Mouse (Mus musculus) telencephalon, adult 2 months (tissue): ENCODE results near the gene Gtf3c1.
"Not testable (repeated sequence)": the region's sequence is repeated elsewhere in the genome, so short reads cannot be mapped to it uniquely, and the experiment has no call there.

Experiments
- DNase-seq: peaks from one replicate; pipeline ENCODE4 v3.0.0-alpha.2; 2011; ENCODE audit warnings: low read depth, low spot score

Gtf3c1 gene

DNA sequence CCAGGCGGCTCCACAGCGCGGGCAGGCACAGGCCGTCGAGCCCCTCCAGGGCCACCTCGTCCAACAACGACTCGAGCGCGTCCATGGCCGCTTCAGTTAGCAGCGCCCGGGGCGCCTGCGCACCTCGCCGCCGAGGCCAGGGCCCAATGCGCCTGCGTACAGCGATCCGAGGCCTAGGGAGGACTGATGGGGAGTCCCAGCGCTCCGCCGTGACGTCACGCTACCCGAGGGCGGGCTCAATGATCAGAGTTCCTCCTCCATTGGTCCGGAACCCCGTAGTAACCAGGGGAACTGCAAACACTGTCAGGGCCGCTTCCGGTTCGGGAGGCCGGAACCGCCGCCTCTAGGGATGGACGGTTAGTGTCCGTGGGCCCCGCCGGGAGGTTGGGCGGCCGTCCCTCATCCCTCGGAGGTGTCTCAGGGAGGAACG is at the start of gene Gtf3c1, which contains the start of gene D430042O09Rik:
Gtf3c1 (minus strand) TSS at position 188 of the 430 bp plus-strand sequence.
D430042O09Rik (plus strand) TSS at position 296 of the 430 bp plus-strand sequence.
- DNase-seq = peak; percentile 98

DNA sequence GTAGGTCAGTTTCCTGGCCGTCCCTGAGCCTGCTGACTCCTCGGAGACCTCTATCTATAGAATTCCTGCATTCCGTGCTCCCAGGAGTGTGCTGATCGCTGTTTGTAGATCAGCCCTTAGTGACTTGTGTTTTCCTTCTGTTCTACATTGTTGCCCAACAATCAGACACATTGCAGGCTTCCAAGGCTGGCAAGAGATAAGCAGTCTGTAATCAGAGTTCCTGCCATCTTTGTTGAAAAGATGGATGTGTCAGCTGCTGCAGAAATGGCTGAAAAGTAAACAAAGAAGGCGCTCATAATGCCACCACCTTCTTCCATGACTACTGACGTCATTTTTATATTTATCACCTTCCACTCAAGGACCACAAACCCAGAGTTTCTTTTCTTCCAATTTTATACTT is 49.2 kb upstream of the Gtf3c1 start:
- no peak for DNase-seq

DNA sequence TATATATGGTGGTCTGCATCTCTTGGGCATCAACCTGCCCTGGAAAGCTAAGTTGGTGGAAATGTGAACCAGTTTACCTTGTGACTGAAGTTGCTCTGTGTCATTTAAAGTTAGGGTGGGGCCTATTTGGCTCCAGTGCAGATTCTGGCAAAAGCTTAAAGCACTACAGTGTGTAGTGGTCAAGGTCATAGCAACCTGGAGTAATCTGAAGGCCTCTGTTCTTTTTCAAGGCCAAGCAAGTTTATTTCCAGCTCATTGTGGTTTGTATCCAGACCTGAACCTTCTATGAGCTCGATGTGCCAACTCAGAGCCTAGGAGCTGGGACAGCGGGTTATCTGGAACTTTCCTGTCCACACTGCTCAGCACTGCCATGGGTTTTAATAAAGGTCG is 45.7 kb upstream of the Gtf3c1 start:
- no peak for DNase-seq

DNA sequence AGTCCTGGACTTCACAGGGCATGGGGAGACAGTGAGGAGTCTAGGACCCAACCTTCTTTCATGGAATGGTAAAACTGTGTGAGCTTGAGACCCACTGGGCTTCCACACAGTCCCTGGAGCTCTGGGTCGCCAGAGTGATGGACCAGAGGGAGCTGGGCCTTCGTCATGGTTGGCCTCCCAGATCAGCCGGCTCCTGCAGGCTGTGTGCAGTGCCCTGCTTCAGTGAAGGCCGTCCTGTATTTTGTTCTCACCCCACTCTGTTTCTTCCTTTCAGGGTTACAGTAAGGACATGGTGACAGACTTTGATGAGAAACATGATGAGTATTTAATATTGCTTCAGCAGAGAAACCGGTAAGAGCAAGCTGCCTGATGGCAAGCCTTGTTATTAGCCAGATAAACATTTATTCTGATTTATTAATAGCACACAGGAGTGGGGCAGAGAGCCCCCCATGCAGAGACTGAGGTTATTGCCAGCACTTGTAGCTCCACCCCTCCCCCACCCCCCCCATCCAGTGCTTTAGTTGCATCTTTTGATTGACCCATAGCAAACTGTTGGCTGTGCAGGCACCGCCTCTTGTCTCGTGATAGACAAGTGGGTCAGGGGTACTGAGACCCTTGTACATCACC is 45.2 kb upstream of the Gtf3c1 start:
- DNase-seq = no peak

DNA sequence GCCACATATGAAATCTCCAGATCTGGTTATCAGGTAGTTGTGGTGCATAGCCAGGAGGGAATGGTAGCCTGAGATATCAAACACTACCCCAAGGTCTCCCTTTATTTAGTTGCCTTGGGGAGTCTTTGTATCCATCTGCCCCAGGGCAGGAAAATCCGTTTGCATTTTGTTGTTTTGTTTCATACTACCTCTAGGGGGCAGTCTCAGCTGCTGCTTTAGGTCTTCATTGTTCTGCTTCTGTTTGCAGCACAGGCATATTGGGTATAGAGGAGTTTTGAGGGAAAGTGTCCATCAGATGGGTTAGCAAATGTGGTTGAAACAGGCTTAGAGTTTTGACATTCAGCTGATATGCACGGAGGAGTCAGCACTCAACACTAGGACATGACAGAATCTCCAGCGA is 40.6 kb upstream of the Gtf3c1 start:
- DNase-seq = no peak

DNA sequence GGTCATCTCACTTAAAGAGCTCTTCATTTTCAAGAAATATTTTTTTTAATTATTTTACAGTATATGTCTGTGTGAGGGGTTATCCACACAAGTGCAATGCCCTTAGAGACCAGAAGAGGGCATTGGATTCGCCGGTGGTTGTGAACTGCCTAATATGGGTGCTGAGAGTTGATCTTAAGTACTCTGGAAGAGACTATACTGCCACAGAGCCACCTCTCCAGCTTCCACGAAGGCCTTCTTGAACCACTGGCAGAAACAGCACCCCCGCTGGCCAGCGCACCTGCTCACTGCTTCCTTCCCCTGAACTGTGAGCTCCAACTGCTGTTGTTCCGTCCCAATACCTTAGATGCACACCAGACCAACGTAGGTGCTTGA is 39.7 kb upstream of the Gtf3c1 start:
- DNase-seq = no peak

DNA sequence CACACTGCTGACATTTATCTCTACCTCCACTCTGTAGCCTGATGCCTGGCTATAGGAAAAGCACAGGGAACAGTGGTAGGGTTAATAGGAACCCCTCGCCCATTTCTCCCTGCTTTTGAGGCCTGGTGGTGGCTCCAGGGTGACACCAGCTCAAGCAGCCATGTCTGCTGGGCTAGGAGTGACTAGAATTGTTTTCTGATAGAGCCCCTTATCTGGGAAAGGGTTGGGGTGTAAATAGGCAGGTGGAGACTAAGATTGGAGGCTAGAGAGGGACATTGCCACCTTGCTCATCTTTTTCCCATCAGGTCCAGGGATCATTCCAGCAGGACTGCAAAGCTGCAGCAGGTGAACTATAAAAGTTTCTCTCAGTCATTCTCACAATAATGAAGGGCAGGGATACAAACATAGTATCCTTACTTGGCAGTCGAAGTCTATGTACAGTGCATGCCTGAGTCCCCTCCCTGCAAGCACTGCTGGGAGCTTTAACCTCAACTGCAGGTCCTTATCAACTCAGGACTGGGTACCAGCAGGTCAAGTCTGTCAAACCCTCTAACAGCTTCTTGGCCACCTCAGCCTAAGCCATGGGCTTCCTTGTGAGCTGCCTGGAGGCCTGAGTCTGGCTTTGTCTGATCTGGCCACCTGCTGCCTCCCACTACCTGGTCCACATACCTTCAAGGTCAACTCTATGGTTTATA is 39.2 kb upstream of the Gtf3c1 start:
- DNase-seq = no peak

DNA sequence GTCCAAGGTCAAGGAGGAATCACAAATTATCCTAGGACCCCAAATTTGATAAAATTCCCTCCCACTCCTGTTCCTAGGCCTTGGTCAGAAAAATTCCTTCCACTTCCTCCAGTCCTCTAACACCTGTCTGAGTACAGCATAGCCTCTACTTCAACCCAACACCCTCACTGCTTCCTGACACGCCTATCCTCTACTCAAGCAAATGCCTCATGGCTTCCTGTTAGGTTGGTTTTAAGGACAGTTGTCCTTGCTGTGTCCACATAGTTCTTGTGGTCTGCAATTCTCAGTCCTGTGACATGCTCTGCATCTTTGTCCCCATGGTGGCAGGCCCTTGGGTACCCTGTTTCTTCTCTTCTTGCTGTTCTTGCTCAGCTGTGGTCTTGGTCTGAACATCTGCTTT is 37.2 kb upstream of the Gtf3c1 start:
- no peak for DNase-seq

DNA sequence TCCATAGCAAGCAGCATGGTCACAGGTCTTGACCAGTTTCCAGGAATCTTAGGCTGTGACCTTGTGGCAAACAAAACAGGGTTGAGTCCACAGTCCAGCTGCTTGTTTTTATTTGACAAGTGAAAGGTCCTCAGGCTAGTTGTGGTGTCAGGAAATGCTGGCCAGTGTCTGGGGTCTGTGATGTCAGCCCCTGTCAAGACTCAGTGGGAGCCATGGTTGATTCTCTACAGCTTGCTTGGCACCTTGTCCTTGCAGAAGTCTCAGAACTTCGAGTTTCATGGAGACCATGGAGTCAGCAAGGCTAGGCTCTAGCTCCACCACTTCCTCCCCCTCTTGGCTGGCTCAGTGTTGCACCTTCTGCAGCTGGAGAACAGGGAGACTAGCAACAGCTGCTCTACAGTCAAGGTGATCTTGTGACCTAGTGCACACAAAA is 33.7 kb upstream of the Gtf3c1 start:
- DNase-seq = no peak

DNA sequence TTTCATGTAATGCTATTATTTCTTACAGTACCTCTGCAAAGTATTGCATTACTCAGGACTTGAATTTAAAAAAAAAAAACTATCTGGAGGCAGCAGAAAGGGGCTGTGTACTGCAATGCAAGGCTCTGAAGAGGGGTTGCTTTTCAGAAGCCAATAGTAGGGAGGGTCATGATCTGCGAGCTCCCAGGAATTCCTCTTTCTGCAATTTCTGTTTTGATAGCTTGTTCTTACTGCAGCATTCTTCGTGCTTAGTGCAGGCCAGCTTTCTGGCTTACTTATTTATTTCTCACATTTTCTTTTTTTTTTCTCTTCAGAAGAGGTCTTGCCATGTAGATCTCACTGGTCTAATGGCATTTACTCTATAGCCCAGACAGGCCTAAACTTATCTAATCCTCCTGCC is 32.9 kb upstream of the Gtf3c1 start:
- DNase-seq = no peak

DNA sequence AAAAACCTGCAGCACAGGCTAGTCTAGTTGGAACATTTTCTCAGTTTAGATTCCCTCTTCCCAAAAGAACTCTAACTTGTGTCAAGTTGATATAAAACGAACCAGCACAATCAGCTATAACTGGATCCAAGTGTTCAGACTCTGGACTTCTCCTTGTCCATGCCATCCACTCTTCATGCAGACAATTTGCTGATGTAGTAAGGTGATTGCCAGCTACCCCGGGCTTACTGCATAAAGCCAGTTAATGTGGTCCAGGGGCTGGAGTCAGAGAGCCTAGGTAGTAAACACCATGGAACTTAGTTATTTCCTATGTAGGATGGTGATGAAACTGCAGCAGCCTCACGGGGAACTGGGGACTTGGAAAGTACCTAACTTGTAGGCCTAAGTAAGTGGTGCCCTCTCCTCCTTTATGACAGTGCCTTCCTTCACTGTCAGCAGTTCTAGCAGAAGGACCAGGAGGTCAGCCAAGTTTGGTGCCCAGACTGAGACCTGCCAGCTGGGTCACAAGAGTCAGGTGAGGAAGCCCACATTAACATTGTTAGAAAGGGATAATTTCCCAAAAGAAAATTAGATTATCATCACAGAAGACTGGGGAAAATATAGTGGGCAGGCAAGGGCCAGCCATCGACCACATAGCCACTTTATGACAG is 28.9 kb upstream of the Gtf3c1 start:
- DNase-seq = no peak

DNA sequence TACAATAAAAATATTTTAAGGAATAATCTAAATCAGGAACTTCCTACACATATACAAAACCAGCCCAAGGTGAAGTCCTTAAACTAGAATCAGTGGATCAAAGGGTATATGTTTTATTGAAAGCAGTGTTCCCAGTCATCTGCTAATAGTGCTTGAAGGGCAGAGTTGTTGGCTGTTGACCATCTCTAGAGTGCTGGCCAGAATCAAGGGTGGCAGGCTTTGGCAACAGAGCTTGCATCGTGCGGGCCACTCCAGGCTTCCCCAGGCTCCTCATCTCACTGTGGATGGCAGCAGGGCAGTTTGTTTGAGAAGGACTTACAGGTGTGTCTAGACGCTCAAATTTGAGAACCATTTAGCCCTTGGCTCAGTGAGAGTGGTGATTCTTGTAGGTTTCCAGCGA is 26.2 kb upstream of the Gtf3c1 start:
- no peak for DNase-seq

DNA sequence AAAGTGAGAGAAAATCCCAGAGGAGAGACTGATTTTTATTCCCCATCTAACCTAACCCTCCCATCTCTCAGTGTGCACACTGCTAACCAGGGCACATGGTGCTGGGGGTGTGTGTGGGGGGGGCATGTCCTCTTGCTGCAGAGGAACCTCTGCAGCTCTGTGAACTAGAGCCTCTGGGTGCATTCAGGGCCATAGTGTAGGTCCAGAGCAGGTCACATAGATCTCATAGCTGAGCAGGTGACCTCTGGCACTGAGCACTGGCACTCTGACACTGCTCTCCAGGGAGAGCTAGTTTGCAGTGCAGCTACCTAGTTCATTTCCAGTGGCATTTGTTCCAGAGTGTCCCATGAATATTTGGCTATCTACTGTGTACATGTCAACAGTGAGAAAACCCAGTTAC is 24.1 kb upstream of the Gtf3c1 start:
- DNase-seq = no peak

DNA sequence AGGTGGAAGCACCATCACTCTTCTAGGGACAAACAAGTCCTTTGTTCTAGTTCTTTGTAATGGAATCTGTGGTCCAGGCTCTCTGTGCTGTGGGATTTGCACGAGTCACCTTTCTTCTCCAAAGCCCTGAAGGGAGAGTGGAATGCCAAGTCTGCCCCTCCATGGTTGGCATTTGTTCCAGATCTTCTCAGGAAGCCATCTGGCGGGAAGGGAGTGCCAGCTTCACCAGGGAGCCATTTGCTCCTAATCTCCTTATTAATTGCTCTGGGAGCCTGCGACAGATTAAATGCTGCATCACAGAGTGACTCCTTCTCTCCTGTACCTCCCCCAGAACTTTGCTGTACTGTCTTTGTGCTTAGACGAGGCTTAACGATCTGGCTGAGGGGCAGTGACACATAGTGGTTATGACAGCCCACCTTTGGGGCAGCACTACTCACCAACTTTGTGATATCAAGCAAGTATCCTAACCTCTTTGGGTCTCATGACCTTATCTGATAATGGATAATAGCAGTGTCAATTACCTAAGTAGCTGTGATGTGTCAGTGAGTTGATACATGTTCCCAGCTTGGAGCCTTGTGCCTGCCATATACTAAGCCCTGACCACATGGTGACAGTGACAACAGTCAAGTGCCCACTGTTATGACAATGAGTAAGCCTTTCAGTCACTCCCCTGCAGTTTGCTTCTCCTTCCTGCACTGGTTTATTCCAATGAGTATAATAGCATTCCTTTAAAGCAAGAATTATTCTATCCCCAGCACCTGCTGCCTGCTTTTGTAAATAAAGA is 15.8 kb upstream of the Gtf3c1 start:
- DNase-seq = no peak

DNA sequence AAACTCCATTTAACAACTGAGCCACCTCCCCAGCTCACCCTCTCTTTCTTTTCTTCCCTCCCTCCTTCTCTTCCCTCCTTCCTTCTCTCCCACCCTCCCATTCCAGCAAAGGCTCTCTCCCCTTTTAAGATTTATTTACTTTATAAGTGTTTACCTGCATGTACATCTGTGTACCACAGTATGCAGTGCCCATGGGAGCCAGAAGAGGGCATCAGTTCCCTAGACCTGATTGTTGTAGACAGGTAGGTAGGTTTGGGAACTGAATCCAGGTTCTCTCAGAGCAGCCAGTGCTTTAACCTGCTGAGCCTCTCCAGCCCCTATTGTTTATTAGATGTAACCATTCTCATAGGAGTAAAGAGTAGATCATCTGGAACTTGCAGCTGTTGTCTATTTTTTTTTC is 14.5 kb upstream of the Gtf3c1 start:
- no peak for DNase-seq

DNA sequence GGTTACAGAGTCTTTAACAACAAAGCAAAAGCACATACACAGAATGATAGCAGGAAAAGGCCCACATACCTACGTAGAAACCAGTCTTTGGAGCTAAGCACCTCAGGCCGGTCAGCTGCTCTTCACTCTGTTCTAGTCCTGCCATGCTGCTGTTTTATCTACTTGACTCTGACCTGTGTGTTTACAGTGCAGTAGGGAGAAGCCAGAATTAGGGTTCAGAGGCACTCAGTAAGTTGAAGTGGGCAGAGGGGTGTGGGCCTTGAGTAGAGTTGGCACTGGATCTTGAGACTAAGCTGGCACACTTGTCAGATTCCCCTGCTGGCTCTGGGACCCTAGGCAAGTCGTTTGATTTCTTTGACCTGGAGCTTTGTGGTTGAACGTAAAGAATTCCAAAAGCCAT is 13.5 kb upstream of the Gtf3c1 start:
- no peak for DNase-seq

DNA sequence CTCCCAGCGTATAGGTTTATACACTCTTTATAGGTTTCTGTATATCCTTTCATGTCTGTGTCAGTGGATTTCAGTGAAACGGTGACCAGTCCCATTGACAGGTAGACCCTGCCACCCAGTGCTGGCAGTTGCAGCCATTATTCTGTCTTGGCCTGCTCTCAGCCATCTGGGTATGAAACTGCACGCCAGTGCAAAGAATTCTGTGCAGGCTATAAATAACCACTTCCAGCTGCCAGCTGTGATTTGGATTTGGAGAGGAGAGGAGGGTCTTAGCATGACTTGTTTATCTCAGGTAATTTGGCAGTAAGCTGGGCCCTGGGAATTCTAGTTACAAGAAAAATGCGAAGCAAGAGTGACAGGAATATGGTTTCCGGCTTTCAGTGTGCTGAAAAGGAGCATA is 12.8 kb upstream of the Gtf3c1 start:
- DNase-seq = no peak

DNA sequence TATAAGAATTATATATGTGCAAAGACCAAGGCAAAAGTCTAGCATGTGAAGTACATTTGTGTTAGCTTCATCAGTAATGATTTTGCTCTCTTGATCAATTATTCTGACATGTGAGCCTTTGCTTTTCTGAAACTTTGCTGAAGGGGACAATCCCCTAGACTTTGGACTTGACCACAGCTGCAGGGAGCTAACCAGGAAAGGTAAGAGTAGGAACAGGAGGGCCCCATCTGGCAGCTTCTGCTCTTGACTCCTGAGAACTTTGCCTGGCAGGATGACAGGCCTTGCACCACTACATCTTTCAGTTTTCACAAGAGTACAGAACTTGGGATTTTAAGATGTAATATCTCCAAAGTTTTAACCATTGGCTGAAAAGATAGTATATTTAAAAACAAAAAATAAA is 10.0 kb upstream of the Gtf3c1 start:
- no peak for DNase-seq

DNA sequence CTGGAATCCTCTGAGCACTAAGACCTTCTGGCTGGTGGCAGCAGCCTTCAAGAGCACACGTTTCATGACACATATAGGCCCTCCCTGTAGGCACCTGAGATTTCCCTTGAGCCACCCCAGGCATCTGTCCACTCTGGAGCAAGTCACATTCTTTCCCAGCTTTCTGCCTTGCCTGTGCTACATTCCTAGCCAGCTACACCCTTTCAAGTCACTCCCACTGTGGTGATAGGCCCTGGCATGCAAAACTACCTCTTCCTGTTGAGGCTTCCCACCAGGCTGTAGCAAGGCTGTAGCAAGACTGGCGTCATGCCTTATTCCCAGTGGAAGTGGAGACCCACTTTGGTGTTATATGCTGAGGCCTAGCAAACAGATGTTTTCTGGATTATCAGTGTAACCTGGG is 9.1 kb upstream of the Gtf3c1 start:
- no peak for DNase-seq

DNA sequence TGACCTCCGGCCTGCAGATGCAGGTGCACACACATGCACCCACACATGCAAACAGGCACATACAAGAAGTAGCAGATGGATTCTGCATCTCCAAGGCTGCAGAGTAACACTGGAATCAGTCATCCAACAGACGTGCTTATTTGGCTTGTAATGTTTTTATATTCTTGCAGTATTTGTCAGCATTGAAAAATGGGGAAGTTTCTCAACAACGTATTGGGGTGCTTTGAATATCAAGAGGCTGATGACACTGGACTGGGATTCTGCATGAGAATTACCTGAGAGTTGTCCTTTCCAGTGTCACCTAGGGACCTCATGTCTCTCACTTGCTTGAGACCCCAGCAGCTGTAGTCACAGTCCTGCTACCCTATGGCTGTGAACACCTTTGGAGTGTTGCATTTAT is 7.2 kb upstream of the Gtf3c1 start:
- DNase-seq = no peak

DNA sequence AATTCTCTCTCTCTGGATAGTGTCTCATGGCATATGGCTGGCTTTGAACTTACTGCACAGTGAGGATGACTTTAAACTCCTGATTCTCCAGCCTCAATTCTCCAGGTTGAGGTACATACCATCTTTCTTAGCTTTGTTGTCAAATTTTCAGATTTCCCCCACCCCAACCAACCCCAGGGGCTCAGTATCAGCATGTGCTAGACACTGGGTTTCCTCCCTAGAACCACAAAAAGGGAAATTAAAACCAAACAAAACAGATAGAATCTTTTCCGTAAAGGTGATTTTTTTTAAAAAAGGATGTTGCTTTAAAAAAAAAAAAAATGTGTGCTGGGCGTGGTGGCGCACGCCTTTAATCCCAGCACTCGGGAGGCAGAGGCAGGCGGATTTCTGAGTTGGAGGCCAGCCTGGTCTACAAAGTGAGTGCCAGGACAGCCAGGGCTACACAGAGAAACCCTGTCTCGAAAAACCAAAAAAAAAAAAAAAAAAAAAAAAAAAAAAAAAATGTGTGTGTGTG is 6.0 kb upstream of the Gtf3c1 start:
- DNase-seq = not testable (repeated sequence)

DNA sequence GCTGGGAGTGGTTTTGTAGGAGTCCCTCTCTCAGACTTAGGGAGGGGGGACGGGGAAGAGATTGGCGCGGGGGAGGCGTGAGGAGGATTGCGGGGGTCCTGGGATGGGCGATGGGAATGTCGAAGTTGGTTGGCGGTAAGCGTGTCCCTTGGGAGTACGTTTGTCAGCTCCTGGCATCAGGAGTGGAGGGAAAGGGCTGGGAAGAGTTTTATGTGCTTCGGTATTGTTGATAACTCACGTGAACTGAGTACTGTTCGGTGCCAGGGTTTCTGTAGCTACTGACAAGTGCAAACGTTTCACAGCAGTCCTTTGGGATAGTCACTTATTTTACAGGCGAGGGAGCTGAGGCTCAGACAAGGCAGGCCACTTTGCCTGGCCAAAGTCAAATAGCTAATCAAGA is 520 bp upstream of the Gtf3c1 start:
- no peak for DNase-seq
